Mouse (Mus musculus): ENCODE measurements around the gene Tlcd2. TPM values are rescaled to one million over a fixed set of nuclear protein-coding genes. Genes with fewer than 3 reads are reported as not detected.
A peak's percentile ranks its signal among the peaks of the same experiment; 100 is the strongest.

Tlcd2 gene
- polyA plus RNA-seq, 1 experiment: 78.8 TPM

- Histone ChIP-seq H3K4me3 (ENCODE audit: low read depth, low read length) (peak within 1 kb of the TSS; percentile 49), H3K27me3 (ENCODE audit: control insufficient read depth, insufficient read depth, low read length) (no peaks in the 10 kb centered on the region), H3K36me3 (ENCODE audit: control insufficient read depth, insufficient read depth, low read length) (peaks cover 13% of the 10 kb centered on the region), H3K27ac (ENCODE audit: insufficient read depth, low read depth, low read length) (no peak within 1 kb of the TSS), H3K4me1 (ENCODE audit: control insufficient read depth, insufficient read depth, insufficient read length, low read length) (peaks cover 11% of the 10 kb centered on the region)
- 76% methylated on average over 8 of the region's 8 CpGs for WGBS
- TF ChIP-seq CTCF (IDR thresholded peaks at IDR 0.05; ENCODE audit: extremely low read depth, insufficient read length, insufficient replicate concordance, low read depth, low read length) (no peak), POLR2A (IDR thresholded peaks at IDR 0.05; ENCODE audit: low read depth, low read length) (no peak)
Measured at GRCm38 (mm10) chr11:75513336-75513735, 51.8 kb downstream of the Tlcd2 start, which contains the start of gene Scarf1. Scarf1 (plus strand) TSS chr11:75513540.

- 91% methylated on average over 25 of the region's 25 CpGs for WGBS
- Histone ChIP-seq H3K27me3 (ENCODE audit: control insufficient read depth, insufficient read depth, low read length) (no peaks in the 10 kb centered on the region), H3K27ac (ENCODE audit: insufficient read depth, low read depth, low read length) (no peak overlapping the region), H3K4me3 (ENCODE audit: low read depth, low read length) (no peak overlapping the region), H3K4me1 (ENCODE audit: control insufficient read depth, insufficient read depth, insufficient read length, low read length) (peaks cover 3% of the 10 kb centered on the region; the same call in 1 of the 2 replicates), H3K36me3 (ENCODE audit: control insufficient read depth, insufficient read depth, low read length) (peaks cover 3% of the 10 kb centered on the region; the same call in 1 of the 2 replicates)
- TF ChIP-seq POLR2A (IDR thresholded peaks at IDR 0.05; ENCODE audit: low read depth, low read length) (no peak), CTCF (IDR thresholded peaks at IDR 0.05; ENCODE audit: extremely low read depth, insufficient read length, insufficient replicate concordance, low read depth, low read length) (no peak)
Measured at GRCm38 (mm10) chr11:75515186-75515585, 53.7 kb downstream of the Tlcd2 start.

DNA sequence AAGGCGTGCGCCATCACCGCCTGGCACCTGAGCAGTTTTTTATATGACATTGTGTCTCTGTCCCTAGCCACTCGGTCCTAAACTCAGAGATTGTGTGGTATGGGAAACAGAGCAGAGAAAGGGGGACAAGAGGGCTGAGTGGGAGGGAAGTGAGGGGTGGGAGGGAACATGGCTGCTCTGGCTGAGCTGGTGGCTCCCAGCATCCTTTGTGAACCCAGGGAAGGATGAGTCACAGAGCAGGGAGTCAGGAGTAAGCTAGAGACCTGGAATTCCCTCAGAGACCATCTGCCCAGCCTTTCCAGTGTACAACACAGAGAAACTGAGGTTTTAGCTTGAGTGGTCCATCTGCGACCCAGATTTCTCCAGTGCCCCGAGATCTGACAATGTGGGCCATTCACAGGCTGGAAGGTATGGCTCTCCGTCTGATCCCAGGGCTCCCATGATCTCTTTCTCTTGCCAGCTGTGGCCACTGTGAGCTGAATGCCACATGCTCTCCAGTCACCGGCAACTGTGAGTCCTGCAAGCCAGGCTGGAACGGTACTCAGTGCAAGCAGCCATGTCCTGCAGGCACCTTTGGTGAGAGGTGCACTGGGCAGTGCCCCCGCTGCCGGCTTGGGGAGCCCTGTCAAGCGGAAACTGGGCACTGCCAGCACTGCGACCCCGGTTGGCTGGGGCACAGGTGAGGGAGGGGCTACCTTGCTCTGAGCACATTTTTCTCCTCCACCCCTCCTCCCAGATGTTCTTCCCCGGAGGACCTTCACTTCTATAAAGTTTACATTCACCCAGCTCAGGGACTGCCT lies 58.5 kb downstream of the Tlcd2 start:
- Histone ChIP-seq H3K4me3 (ENCODE audit: low read depth, low read length) (no peak overlapping the region), H3K27ac (ENCODE audit: insufficient read depth, low read depth, low read length) (no peak overlapping the region), H3K4me1 (ENCODE audit: control insufficient read depth, insufficient read depth, insufficient read length, low read length) (no peaks in the 10 kb centered on the region), H3K36me3 (ENCODE audit: control insufficient read depth, insufficient read depth, low read length) (peaks cover 3% of the 10 kb centered on the region; the same call in 1 of the 2 replicates), H3K27me3 (ENCODE audit: control insufficient read depth, insufficient read depth, low read length) (no peaks in the 10 kb centered on the region)
- TF ChIP-seq CTCF (IDR thresholded peaks at IDR 0.05; ENCODE audit: extremely low read depth, insufficient read length, insufficient replicate concordance, low read depth, low read length) (no peak), POLR2A (IDR thresholded peaks at IDR 0.05; ENCODE audit: low read depth, low read length) (no peak)
- WGBS: 75% methylated on average over 15 of the region's 15 CpGs

Other genes starting within 250 kb of the Tlcd2 start
- gene Rpa1, start 113.4 kb upstream of the Tlcd2 start, polyA plus RNA-seq (2012; rRNA removed): 5.6 and 8.7 TPM in 2 replicates
- 1.2 and 1.4 TPM in 2 replicates for gene Smyd4, start 113.3 kb upstream of the Tlcd2 start, polyA plus RNA-seq (2012; rRNA removed)
- 5.8 and 13.7 TPM in 2 replicates for gene Serpinf1, start 39.0 kb upstream of the Tlcd2 start, polyA plus RNA-seq (2012; rRNA removed)
- gene Serpinf2, start 22.1 kb upstream of the Tlcd2 start, polyA plus RNA-seq (2012; rRNA removed): 2.0 and 4.3 TPM in 2 replicates
- 8.3 and 18.3 TPM in 2 replicates for gene Wdr81, start 7.0 kb upstream of the Tlcd2 start, polyA plus RNA-seq (2012; rRNA removed)
- gene Prpf8, start 25.1 kb downstream of the Tlcd2 start, polyA plus RNA-seq (2012; rRNA removed): 23.4 and 44.2 TPM in 2 replicates
- 8.0 and 15.0 TPM in 2 replicates for gene Rilp, start 48.4 kb downstream of the Tlcd2 start, polyA plus RNA-seq (2012; rRNA removed)
- 9.4 and 12.3 TPM in 2 replicates for gene Scarf1, start 51.8 kb downstream of the Tlcd2 start, polyA plus RNA-seq (2012; rRNA removed)
- 165 and 508 TPM in 2 replicates for gene Slc43a2, start 70.0 kb downstream of the Tlcd2 start, polyA plus RNA-seq (2012; rRNA removed)
- 88.0 and 185 TPM in 2 replicates for gene Pitpna, start 126.4 kb downstream of the Tlcd2 start, polyA plus RNA-seq (2012; rRNA removed)
- 14.3 and 35.3 TPM in 2 replicates for gene Inpp5k, start 169.3 kb downstream of the Tlcd2 start, polyA plus RNA-seq (2012; rRNA removed)
- 23.2 and 28.7 TPM in 2 replicates for gene Myo1c, start 188.8 kb downstream of the Tlcd2 start, polyA plus RNA-seq (2012; rRNA removed)
- gene Crk, start 217.5 kb downstream of the Tlcd2 start, polyA plus RNA-seq (2012; rRNA removed): 71.4 and 111 TPM in 2 replicates

Measured in small intestine, adult 2 months (tissue).